Mouse (Mus musculus): ENCODE results near the gene Angptl4. TPM values are rescaled to one million over a fixed set of nuclear protein-coding genes. Genes with fewer than 3 reads are reported as not detected.
"Not testable (repeated sequence)": the region's sequence is repeated elsewhere in the genome, so short reads cannot be mapped to it uniquely, and the experiment has no call there.

Gene Angptl4
- polyA plus RNA-seq, 1 experiment from 2014 or later = 21.0 TPM

- Histone ChIP-seq H3K27me3 (replicated peaks) (no peaks in the 10 kb centered on the region), H3K4me3 (no peak overlapping the region), H3K36me3 (peaks cover 87% of the 10 kb centered on the region), H3K4me2 (no peak overlapping the region), H3K9ac (no peak overlapping the region), H3K9me3 (replicated peaks) (no peaks in the 10 kb centered on the region), H3K4me1 (peaks cover 50% of the 10 kb centered on the region), H3K27ac (no peak overlapping the region)
- 92% methylated on average over 2 of the region's 2 CpGs for WGBS (ENCODE audit: insufficient replicate concordance)
- ATAC-seq = no peak
Observed at GRCm38 (mm10) chr17:33752297-33752696, 29.3 kb downstream of the Angptl4 start.

- ATAC-seq = no peak
- Histone ChIP-seq H3K27me3 (replicated peaks) (no peaks in the 10 kb centered on the region), H3K4me1 (peaks cover 41% of the 10 kb centered on the region), H3K9ac (no peak overlapping the region), H3K4me2 (no peak overlapping the region), H3K36me3 (peaks cover 86% of the 10 kb centered on the region), H3K4me3 (no peak overlapping the region), H3K27ac (no peak overlapping the region), H3K9me3 (replicated peaks) (no peaks in the 10 kb centered on the region)
Observed at GRCm38 (mm10) chr17:33751181-33751580, 30.4 kb downstream of the Angptl4 start.

GRCm38 (mm10) chr17:33749451-33749850 lies 32.2 kb downstream of the Angptl4 start:
- no peak for ATAC-seq

GRCm38 (mm10) chr17:33746011-33746410 lies 35.6 kb downstream of the Angptl4 start:
- Histone ChIP-seq H3K4me3 (no peak overlapping the region), H3K27ac (no peak overlapping the region), H3K27me3 (replicated peaks) (no peaks in the 10 kb centered on the region), H3K36me3 (peaks cover 60% of the 10 kb centered on the region), H3K4me2 (no peak overlapping the region), H3K9ac (no peak overlapping the region), H3K4me1 (peaks cover 10% of the 10 kb centered on the region), H3K9me3 (replicated peaks) (no peaks in the 10 kb centered on the region)
- WGBS (ENCODE audit: insufficient replicate concordance) = 61% methylated on average over 2 of the region's 2 CpGs
- ATAC-seq = peak; percentile 61

More at GRCm38 (mm10) chr17:33749451-33749850, 32.2 kb downstream of the Angptl4 start:
- Histone ChIP-seq H3K27me3 (replicated peaks) (no peaks in the 10 kb centered on the region), H3K4me1 (peaks cover 31% of the 10 kb centered on the region), H3K36me3 (peaks cover 86% of the 10 kb centered on the region), H3K4me2 (no peak overlapping the region), H3K4me3 (no peak overlapping the region), H3K9ac (no peak overlapping the region), H3K9me3 (replicated peaks) (no peaks in the 10 kb centered on the region), H3K27ac (no peak overlapping the region)
- 94% methylated on average over 5 of the region's 5 CpGs for WGBS (ENCODE audit: insufficient replicate concordance)

GRCm38 (mm10) chr17:33744686-33745384 lies 36.8 kb downstream of the Angptl4 start:
- Histone ChIP-seq H3K9me3 (replicated peaks) (no peaks in the 10 kb centered on the region), H3K4me1 (peaks cover 8% of the 10 kb centered on the region), H3K27ac (no peak overlapping the region), H3K4me2 (no peak overlapping the region), H3K4me3 (no peak overlapping the region), H3K27me3 (replicated peaks) (no peaks in the 10 kb centered on the region), H3K36me3 (peaks cover 48% of the 10 kb centered on the region), H3K9ac (no peak overlapping the region)
- ATAC-seq = no peak
- WGBS (ENCODE audit: insufficient replicate concordance) = 75% methylated on average over 5 of the region's 5 CpGs

GRCm38 (mm10) chr17:33742420-33742819 lies 39.2 kb downstream of the Angptl4 start:
- 79% methylated on average over 1 of the region's 1 CpGs for WGBS (ENCODE audit: insufficient replicate concordance)
- Histone ChIP-seq H3K27ac (no peak overlapping the region), H3K9ac (no peak overlapping the region), H3K9me3 (replicated peaks) (no peaks in the 10 kb centered on the region), H3K4me2 (no peak overlapping the region), H3K27me3 (replicated peaks) (no peaks in the 10 kb centered on the region), H3K36me3 (peaks cover 24% of the 10 kb centered on the region), H3K4me1 (peaks cover 8% of the 10 kb centered on the region), H3K4me3 (no peak overlapping the region)
- ATAC-seq = no peak

GRCm38 (mm10) chr17:33733526-33733925 lies 48.1 kb downstream of the Angptl4 start:
- 35% methylated on average over 10 of the region's 10 CpGs for WGBS (ENCODE audit: insufficient replicate concordance)
- ATAC-seq, H3K27ac ChIP-seq: not testable (repeated sequence)

GRCm38 (mm10) chr17:33732556-33733083 lies 49.0 kb downstream of the Angptl4 start:
- WGBS (ENCODE audit: insufficient replicate concordance) = 66% methylated on average over 9 of the region's 9 CpGs
- H3K27ac ChIP-seq = not testable (repeated sequence)

More at GRCm38 (mm10) chr17:33733526-33733925, 48.1 kb downstream of the Angptl4 start:
- H3K4me2 ChIP-seq; H3K9me3 ChIP-seq (replicated peaks); H3K9ac ChIP-seq; H3K4me1 ChIP-seq; H3K27me3 ChIP-seq (replicated peaks); H3K36me3 ChIP-seq; H3K4me3 ChIP-seq: not testable (repeated sequence)

GRCm38 (mm10) chr17:33729215-33729614 lies 52.4 kb downstream of the Angptl4 start:
- no peak overlapping the region for H3K4me2 ChIP-seq
- ATAC-seq = no peak
- no peaks in the 10 kb centered on the region for H3K9me3 ChIP-seq (replicated peaks)
- no peak overlapping the region for H3K4me3 ChIP-seq
- WGBS (ENCODE audit: insufficient replicate concordance) = 51% methylated on average over 2 of the region's 2 CpGs
- H3K4me1 ChIP-seq = 0 out of 2 replicates have a peak, but pooled peaks cover 5% of the 10 kb centered on the region
- H3K27ac ChIP-seq = no peak overlapping the region
- no peaks in the 10 kb centered on the region for H3K27me3 ChIP-seq (replicated peaks)
- no peak overlapping the region for H3K9ac ChIP-seq
- H3K36me3 ChIP-seq = no peaks in the 10 kb centered on the region

More at GRCm38 (mm10) chr17:33732556-33733083, 49.0 kb downstream of the Angptl4 start:
- not testable (repeated sequence) for H3K36me3 ChIP-seq; H3K4me2 ChIP-seq; H3K27me3 ChIP-seq (replicated peaks); H3K4me1 ChIP-seq; ATAC-seq; H3K4me3 ChIP-seq; H3K9me3 ChIP-seq (replicated peaks)
- H3K9ac ChIP-seq = 0 out of 2 replicates have a peak overlapping the region, but pooled peaks have one; percentile 5

GRCm38 (mm10) chr17:33728396-33728795 lies 53.2 kb downstream of the Angptl4 start:
- H3K9me3 ChIP-seq (replicated peaks) = no peaks in the 10 kb centered on the region
- H3K4me2 ChIP-seq = no peak overlapping the region
- H3K27ac ChIP-seq = no peak overlapping the region
- no peak for ATAC-seq
- H3K36me3 ChIP-seq = no peaks in the 10 kb centered on the region
- 0 out of 2 replicates have a peak, but pooled peaks cover 5% of the 10 kb centered on the region for H3K4me1 ChIP-seq
- no peak overlapping the region for H3K9ac ChIP-seq
- H3K27me3 ChIP-seq (replicated peaks) = no peaks in the 10 kb centered on the region
- no peak overlapping the region for H3K4me3 ChIP-seq
- WGBS (ENCODE audit: insufficient replicate concordance) = 62% methylated on average over 2 of the region's 2 CpGs

Data from liver, embryonic 12.5 days (tissue).